Mouse (Mus musculus) c-Kit-positive CD71-negative TER-119-negative erythroid progenitor cells, embryonic 14.5 days (primary cell): ENCODE measurements around the gene Kif12.
A peak's percentile ranks its signal among the peaks of the same experiment; 100 is the strongest.

Experiments used
- DNase-seq: peaks from one replicate; pipeline ENCODE4 v3.0.0-alpha.2; 2013; ENCODE audit warnings: low read depth

The Kif12 gene

DNA sequence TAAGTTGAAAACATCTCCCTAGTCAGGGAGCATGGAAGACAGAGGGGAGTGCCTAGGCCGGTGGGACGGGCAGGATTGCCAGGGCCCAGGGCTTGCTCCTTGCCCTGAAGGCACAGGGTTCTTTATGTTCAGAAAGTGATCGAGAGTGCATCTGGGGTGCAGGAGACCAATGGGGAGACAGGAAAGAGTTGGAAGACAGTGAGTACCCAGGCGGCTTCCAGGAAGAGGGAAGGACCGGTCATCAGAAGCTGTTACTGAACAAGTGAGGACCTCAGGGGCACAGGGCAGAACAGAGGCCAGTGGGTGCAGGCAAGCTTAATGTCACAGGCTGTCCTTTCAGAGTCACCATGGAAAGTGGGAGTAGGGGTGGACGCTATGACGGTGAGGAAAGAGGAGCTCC, 13.7 kb downstream of the Kif12 start:
- DNase-seq = no peak

DNA sequence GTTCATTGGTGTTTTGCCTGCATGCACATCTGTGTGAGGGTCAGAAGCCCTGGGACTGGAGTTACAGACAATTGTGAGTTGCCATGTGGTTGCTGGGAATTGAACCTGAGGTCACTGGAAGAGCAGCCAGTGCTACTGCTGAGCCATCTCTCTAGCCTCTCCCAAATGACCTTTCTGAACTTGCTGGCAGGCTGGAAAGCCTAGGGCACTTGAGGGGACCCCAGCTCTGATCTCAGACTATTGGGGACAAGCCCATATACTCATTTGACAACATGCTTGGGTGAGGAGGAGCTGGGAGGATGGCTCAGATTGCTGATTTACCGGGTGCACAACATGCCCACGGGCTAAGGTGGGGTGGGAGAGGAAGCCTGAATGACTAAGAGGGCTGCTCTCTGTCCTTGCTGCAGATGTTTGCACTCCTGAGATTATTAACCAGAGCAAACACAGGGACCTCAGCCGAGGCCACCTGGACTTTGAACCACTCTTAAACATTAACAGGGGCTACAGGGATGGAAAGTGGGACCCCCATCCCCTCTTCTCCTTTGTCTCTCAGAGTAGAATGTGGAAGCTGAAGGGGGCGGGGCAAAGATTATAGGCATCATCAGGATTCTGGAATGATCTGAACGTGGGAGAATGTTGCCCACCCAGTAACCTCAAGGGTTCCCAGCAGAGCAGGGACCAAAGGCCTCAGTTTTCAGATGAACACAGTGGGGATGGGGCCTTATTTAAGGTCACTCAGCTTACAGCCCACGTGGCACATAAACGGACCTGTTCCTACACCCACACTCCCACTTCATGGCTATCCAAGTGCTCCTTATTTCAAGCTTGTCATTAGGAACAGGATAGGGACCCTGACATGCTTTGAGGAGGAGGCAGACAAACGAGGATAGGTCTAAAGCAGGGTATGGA, 15.0 kb downstream of the Kif12 start:
- DNase-seq = no peak

DNA sequence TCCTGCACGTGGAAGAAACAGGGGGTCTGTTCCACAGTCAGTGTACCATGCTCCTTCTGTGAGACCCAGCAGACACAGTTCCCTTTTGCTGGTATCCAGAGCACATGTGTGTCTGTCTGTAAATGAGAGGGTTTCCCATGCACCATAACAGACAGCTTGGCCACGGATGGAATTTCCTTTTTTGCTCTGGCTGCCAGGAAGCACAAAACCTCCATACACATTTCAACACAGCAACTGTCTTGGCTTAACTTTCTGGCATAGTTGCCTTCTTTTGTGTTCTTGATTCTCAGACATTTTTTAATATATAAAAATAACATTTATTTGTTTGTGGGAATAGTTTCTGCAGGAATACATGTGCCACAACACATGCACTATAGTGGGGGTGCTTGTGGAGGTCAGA, 16.3 kb downstream of the Kif12 start:
- DNase-seq = no peak

DNA sequence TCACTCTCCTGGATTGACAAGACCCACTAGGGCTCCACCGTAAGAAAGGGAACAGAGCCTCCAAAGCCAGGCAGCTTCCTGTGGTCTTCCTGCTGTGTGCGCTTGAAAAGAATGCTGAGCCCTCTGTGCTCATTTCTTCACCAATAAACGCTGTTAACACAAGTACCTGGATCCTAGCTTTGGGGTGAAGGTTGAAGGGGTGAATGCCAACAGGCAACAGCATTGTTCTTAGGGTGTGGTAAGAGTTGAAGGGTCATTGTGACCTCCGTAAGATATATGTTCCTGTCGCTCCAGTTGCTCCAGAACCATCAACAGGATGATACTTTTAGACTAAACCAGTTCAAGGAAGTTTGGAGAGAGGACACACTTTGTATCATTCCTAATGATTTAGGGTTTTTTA, 17.2 kb downstream of the Kif12 start, which contains the start of gene Ambp:
Gene Ambp, minus strand, starts transcription at position 101 of the 400 bp plus-strand sequence.
- DNase-seq = no peak

DNA sequence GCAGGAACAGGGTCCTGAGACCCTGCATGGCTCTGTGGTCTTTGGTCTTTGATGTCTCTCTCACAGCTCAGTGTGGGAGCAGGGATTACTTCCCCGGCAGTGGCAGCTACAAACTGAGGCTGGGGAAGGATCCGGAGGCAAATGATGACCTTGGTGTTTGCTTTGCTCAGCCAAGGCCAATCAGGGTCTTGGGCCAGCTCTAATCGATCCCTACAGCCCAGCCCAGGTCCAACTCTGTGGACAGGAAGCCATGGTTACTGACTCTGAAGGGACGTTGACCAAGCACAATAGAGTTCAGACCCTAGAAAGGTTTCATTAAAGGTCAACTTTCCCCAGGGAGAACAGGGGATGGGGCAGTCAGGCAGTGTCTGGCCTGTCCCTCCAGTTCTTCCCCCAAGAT, 17.9 kb downstream of the Kif12 start:
- no peak for DNase-seq

DNA sequence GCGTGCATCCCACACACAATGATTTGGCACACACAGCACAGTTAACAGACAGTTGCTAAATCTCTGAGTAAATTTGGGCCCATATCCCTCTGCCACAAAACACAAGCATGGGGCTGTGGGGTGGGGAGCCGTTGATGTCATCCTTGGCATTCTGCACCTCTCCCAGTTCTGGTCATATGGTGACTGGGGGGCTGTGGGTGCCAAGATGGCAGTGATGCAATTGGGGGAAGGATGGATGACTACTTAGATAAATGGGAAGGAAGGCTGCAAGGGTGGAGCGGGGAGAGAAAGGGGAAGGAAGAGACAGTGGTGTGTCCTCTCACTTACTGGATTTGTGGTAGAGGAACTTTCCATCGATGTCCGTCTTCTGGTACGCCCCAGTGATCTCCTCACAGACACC, 20.8 kb downstream of the Kif12 start:
- peak; percentile 8 for DNase-seq

DNA sequence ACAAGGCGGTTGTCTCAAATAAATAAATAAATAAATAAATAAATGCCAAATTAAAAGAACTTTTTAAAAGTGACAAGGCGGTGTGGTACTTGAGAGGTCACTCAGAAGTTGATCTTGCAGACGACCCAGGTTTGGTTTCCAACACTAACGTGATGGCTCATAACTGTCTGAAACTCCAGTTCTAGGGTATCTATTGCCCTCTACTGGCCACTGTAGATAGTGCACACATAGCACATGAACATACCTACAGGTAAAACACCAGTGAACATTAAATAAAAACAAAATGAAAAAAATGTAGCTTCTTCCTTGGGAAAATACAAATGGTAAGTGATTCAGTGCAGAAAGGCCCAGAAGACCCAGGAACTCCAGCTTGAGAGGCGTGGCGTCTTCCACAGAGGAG, 24.7 kb downstream of the Kif12 start:
- DNase-seq = no peak

DNA sequence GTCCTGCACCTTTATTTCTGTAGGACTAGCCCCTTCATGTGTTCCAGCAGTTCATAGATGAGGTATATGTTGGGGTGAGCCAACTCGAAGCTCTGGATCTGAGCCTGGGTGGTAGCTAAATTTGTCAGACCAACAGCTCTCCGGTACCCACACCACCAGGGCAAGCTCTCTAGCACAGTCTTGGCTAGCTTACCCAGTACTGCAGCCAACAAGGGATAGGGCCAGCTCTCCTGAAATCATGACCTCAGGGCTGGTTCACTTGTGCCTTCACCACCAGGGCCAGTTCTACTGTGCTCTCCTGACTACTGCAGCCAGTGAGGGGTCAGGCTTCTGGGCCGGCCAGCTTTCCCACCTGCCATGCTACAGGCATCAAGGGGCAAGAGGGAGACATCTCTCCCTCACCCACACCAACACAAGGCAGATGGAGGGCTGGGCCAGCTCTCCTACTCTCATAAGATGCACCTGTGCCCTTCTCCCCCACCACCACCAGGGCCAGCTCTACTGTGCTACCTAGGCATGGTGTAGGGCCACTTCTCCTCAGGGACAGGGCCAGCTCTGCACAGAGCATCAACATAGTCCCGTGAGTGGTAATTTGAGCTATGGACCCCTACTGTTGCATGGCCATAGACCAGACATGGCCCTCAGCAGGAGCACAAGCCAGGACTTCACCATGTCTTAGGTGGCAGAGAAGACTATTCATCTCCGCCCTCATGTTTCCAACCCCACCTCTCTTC, 41.9 kb downstream of the Kif12 start:
- DNase-seq = no peak

DNA sequence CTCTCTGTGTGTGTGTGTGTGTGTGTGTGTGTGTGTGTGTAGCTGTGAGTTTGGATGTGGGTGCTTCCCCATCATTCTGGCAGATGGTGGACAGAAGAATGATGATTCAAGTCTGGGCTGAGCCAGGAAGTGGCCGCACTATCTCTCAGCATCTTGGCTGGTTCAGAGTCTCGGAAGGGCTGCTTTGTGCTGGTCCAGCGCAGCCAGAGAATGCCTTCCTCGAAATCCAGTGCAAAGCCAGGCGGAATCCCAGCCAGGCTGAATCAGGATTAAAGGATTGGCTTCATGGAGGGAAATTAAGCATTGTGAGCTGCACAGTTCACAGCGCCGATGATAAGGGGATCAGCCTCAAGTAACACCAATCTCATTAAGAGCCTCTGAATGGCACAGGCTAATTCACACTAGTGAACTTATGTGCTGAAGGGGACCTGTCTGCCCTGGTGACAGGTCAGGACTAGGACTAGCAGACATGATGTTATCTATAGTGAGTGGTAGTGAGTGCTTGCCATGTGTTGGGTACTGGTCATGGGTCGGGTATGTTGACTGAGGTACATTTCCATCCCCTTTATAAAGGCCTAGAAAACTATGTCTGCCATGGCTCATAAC, 47.0 kb downstream of the Kif12 start:
- DNase-seq = no peak

DNA sequence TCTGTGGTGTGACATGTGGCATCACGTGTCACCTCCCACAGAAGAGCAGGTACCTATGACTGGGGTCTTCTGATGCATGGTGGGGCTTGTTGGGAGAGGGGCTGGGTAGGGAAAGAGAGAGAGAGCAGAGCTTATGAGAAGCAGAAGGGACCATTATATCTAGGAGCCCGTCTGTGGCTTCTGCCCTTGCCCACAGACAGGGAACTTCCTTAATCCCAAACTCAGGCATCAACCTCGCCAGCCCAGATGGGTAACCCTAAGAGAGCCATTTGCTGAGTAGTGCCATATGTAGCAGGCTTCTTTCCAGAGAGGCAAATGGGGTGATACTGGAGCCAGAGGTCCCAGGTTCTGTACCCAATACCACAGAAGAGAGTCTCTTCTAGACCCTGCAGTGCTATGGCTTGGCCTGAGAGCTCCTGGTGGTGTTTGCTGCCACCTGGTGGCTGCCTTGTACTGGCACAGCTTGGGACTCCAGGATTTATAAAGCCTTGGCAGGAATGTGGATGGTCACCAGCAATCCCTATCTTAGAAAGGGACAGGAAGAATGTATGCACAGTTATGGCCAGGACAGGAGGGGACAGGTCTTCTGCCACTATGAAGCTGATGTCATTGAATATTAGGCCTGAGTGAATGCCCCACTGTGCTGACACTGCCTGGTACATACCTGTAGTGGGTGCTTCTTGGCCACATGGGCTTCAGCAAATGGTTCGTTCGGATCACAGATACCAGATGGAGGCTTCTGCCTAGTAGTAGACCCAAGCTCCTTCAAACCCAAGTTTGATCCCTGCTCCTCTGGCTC, 53.1 kb downstream of the Kif12 start:
- DNase-seq = peak; percentile 50
